Mouse (Mus musculus) brain, embryonic 18.5 days (tissue): ENCODE data around the gene Cerk.

Experiments
- DNase-seq: peaks from one replicate; pipeline ENCODE4 v3.0.0-alpha.2; 2012; ENCODE audit warnings: low read depth, low spot score

Gene Cerk

GRCm38 (mm10) chr15:86090578-86090977, 95.4 kb downstream of the Cerk start:
- no peak for DNase-seq

GRCm38 (mm10) chr15:86089991-86090529, 95.9 kb downstream of the Cerk start:
- no peak for DNase-seq
